Mouse (Mus musculus) frontal cortex, adult 2 months (tissue): ENCODE results near the gene Rsrc2. TPM values are rescaled to one million over a fixed set of nuclear protein-coding genes. Genes with fewer than 3 reads are reported as not detected.
"Not testable (repeated sequence)": the region's sequence is repeated elsewhere in the genome, so short reads cannot be mapped to it uniquely, and the experiment has no call there.

Source experiments
- DNase-seq, 2 experiments: peaks; one replicate each; pipeline ENCODE4 v3.0.0; 2022; ENCODE audit warnings: low spot score in 1 of 2; ENCODE audit errors: extremely low spot score in 1 of 2
- polyA plus RNA-seq: library from polyadenylated mRNA; depleted of rRNA; stranded (reverse); fragments of >200 nt; gene quantifications from 2 replicates; pipeline ENCODE4 v1.2.3, GENCODE M21; 2012; rRNA removed

The Rsrc2 gene
- polyA plus RNA-seq: 105 and 129 TPM in 2 replicates

DNA sequence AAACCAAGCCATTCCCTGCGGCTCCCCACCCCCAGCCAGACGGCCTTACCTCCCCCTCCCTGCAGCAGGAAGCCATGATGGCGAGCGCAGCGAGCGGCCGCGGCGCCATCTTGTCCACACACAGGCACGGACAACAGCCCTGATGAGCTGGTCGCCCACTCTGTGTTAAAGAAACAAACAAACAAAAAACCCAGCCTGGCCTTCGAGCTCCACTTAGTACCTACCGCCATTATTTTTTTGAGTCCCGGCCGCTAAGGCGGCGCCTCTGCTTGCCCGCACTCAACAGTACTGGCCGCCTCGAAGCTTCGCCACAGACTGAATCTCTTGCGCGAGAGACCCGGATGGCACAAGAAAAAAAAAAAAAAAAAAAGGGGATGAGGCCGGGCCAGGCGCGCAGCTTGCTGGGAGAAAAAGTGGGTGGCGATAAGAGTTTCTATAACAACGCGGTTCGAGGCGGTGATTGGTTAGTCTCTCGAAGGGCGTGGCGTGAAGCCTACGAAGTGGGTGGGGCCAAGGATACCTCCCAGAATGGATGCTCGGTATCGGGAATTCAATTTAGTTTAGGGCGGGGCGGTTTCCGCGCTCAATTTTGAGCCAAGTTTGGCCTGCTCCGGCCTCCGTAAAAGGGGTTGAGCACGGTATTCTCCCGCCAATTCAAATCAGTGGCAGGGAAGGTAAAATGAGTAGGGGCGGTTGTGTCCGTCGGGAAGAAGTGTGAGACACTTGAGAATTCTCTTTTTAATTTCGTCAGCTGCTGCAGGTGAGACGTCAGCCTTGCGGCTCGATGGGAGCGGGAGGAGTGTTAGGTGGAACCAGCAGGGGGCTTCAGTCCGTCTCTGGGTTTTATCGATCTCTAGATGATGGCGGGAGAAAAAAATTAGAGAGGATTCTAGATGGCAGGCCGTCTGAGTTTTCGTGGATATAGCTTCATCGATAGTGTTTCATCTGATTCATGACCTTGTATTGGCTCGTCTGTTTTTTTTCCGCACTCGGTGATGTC lies at the start of gene Rsrc2, which contains the start of gene Kntc1:
Gene Rsrc2 (minus strand): TSS at position 350 of the 1,000 bp plus-strand sequence.
Gene Kntc1 (plus strand): TSS at position 652 of the 1,000 bp plus-strand sequence.
- peak; percentile 99 to 100 for DNase-seq

DNA sequence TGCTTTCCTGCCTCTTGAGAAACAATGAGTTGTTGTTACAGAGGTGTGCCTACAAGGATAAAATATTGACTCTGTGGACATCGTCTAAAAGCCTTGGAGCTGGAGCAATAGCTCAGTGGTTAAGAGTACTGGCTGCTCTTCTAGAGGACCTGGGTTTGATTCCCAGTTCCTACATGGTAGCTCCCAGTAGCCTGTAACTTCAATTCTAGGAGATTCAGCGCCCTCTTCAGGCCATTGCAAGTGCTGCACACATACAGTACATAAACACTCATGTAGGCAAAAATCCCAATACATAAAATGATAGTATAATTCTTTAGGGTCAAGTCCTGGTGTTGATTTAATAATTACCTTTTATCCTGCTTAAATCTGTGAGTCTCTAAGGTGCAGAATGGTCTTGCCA lies 43.9 kb upstream of the Rsrc2 start:
- no peak for DNase-seq

DNA sequence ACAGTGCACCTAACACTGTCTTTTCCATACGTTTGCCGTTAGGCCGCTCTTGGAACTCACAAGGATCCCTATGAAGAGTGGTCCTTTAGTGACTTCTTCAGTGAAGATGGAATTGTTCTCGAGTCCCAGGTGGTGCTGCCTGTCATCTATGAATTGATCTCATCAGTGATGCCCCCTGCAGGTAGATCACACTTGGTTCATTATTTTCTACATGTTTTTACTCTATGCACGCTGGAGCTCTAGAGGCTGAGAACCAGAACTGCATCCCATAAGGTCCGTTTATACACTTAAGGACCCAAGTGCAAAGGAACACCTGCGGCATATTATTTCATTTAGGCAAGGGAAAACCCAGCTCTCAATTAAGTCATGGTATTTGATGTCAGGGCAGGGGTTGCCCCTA lies 39.8 kb upstream of the Rsrc2 start:
- DNase-seq: no peak

DNA sequence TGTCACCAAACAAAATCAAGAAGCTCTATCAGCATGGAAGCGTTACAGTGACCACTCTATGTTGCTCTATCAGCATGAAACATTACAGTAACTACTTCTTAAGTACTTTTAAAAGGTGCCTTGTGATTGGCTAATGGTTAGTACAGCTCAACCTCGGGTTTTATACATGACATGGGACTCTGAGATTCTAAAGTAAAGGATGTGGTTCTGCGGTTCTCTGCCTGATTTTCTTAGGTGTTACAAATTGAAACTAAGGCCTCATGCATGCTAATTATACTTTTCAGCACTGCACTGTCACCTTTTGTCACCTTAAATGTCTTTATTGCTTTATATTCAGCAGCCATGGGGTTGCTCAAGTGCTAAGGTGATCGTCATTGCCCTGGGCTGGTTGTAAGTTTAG lies 32.6 kb upstream of the Rsrc2 start:
- no peak for DNase-seq

DNA sequence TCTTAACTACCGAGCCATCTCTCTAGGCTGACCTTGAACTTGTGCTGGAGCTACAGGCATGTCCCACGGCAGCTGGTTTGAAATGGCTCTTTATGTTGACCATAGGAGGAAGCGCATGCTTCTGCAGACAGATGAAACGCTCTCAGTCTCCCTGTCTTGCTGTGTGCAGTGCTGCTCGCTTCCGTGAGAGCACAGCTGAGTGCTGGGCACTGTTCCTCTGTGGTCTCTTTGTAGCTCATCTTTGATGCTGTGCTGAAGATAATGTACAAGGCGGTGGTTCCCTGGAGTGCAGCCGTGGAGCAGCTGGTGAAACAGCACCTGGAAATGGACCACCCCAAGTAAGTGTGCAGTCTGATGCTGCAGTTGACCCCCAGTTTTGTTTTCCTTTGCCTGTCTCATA lies 31.5 kb upstream of the Rsrc2 start:
- DNase-seq: no peak

DNA sequence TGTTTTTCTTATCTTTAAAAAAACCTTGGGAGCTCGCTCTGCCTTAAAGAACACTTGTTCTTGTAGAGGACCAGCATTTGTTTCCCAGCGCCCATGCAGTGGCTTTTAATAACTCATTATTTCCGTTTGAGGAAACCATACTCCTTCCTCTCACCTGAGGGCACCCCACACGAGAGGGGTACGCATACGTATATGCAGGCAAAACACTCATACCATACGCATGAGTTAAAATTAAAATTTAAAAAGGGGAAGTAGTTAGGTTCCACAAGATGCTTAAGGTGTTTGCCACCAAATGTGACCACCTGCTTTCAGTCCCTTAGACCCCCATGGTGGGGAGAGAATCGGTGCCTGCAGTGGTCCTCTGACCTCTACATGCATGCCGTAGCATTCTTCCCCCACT lies 24.2 kb upstream of the Rsrc2 start:
- DNase-seq: no peak

DNA sequence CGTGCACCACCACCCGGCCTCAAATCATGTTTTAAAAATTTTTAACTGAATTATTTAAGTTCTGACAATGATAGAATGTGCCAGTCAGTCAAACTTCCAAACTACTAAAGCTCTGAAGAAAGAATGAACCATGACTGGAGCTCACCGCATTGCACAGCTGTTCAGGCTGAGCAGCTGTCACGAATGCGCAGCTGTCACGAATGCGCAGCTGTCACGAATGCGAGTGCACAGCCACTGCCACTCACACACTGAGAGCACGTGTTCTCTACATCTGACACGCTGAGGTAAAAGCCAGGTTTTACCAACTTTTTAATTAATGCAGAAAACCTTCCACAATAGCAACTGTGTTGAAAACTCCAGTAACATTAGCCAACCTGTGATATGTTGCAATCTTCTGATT lies 17.2 kb upstream of the Rsrc2 start:
- not testable (repeated sequence) for DNase-seq

DNA sequence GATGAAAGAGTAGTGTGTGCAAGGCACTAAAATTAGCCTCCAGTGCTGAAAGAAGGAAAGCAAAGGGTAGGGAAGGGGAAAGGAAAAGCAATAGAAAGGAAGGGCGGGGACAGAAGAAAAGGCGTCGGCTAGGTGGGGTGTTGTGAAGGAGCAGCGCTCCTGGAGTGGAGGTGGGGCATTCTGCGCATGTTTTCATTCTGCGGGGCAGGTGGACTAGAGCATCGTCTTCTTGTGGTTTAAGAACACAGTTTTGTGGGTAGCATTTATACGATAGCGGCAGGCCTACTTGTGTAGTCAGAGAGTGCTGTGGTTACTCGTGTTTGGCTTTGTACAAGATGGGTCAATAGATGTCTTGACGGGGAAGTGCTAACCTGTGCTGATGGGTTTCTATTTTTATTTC lies 16.3 kb upstream of the Rsrc2 start:
- DNase-seq: no peak

DNA sequence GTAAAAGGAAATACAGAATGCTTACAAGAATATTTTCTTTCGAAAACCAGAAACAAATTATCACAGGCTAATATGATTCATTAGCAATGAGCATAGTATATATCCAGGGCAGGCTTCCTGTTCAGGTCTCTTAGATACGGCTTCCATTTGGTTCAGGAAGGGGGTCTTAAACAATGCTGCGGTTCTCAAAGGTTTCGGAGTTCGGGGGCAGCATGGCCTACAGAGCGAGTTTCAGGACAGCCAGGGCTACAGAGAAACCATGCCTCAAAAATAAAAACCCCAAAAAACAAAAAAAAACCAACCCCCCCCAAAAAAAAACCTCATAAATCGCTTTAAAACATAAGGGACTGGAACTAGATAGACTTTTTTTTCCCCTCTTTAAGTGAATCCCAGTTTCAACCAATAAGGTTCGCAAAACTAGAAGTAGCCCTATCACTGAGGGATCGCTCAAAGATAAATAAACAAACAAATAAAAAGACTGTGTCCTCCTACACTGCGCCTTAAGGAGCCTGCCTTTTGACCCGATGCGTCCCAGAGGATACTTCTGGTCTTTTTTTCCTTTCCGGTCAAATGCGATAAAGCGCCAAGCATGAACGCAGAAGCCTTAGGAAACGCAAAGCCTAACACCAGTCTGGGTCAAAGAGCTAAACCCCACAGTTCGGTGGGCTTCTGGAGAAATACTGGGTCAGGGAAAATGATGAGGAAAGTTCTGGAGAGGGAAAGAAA lies 712 bp downstream of the Rsrc2 start:
- no peak for DNase-seq

DNA sequence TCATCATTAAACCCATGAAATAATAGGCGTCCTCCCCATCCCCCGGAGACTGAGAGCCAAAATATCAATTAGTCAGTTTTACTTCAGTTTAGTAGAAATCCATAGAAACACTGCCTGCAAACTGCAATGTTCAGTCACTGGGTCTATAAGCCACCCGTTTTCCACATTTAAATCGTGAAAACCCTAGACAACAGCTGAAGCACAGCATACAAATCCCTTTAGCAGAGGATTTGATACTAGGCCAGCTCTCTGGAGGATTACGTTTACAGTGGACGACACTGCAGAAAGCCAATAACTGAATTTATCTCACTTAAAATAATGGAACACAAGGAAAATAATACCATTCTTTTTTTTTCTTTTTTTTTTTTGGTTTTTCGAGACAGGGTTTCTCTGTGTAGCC lies 1.6 kb downstream of the Rsrc2 start:
- no peak for DNase-seq

DNA sequence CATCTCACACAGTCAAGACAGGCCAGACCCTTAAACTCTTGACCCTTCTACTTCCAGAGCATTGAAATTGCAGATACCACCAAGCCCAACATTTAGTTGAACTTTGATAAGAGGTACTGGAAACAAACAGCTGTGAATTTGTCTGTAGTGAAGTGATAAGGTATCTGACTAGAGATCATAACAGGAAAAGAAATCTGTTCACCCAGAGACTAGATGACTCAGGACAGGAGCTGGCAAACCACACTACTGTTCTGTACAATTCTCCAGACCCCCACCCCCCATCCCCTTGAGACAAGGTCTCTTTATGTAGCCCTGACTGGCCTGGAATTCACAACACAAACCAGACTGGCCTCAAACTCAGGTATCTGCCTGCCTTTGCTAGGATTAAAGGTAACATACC lies 3.0 kb downstream of the Rsrc2 start:
- DNase-seq: no peak

DNA sequence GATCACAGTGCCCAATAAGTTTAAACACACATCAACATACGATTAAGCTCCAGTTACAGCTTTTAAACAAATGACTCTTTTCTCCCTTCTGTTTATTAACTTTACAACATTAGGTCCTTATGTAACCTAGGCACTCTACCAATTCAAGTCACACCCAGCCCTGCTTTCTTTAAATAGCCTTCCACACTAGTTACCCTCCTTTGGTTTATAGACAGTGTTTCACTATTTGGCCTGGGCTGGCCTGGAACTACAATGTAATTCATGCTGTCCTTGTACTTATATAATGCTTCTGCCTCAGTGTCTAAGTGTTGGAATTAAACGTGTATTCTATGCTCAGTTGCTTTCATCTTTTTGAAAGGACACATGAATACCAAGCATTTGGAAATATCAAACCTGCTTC lies 4.9 kb downstream of the Rsrc2 start:
- no peak for DNase-seq

DNA sequence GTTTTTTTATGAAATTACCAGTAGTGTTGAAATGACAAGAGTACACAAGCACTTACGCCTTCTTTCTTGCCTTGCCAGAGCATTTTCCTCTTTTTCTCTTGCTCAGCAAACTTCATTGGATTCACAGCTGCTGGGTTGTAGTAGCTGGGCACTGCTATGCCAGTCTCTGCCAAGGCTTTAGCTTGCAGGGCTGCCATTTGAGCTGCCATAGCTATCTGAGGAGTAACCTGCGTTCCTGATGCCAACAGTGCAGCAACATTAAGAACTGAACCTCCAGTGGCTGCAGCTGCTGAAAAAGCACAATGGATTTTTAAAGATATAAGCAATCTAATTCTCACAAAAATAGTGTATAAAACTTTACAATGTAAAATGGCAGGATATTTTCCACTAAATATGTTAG lies 18.2 kb downstream of the Rsrc2 start:
- no peak for DNase-seq

DNA sequence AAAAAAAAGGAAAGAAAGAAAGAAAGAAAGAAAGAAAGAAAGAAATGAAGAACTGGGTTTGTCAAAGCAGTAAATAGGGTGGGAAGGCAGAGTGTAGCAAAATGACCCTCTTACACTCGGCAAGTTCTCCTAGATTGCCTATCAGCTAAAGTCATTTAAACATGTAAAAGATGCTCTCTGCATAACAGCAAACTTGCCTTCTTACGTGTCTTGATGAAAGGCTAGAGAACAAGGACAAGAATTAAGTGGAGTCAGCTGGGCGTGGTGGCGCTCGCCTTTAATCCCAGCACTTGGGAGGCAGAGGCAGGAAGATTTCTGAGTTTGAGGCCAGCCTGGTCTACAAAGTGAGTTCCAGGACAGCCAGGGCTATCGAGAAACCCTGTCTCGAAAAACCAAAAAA lies 25.4 kb downstream of the Rsrc2 start:
- DNase-seq: not testable (repeated sequence)

DNA sequence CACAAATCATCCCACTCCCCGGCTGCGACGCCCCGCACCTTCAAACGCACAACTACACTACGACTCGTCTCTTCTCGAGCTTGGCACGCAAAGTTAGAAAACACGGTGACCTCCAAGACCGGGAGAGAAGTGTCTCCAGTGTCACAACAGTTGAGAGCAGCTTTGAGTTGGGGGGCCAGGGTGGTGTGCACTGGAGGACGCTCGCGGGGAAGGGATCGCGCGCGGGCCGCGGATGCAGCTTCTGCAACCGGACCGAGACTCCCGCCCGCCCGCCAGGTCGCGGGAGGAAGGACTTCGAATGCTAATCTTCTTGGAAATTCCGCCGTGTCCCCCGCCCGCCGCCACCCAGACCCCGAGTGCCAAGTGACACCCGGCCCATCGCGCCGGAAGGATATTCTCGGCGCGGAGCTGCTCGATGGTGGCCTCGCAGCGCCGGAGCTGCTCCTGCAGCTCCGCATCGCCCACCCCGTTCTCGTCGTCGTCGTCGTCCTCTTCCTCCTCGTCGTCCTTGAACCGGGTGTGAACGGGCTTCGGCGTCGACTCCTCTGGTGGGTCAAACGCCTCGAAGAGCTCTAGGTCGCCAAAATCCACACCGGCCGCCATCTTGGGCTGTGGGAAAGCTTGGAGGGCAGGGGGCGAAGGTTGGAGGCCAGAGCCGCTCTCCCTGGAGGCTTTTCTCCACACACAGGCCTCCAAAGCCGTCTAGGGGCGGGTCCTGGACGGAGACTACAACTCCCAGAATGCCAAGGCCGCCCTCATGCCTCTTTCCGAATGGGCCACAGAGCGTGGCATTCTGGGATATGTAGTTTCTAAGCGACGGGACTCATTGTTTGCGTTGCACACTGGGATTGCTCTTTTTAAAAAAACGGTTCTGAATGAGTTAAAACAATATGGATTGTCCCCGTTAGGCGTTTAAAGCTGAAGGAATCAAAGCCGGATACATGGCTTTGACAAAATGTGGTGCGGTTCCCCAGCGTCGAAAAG lies 28.6 kb downstream of the Rsrc2 start, which contains the start of gene Zcchc8:
Gene Zcchc8 (minus strand): TSS at position 773 of the 984 bp plus-strand sequence.
- peak; percentile 97 to 98 for DNase-seq

DNA sequence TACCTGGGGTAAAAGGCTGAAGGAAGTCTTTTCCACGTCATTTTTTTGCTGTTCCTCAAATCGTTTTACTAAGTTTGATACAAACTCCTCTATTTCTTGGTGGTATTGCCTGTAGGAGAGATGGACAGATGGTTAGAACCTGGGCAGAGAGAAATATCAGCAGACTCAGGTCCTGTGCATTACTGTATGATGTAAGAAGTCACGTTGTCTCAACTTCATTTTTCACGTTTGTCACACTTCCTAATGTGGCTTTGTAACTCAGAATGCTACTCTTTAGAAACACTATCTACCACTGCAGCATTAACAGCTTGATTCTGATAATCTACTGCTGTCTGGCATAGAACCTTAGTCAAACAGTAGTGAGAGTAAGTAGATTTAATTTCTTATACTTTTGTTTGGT lies 34.6 kb downstream of the Rsrc2 start:
- no peak for DNase-seq

DNA sequence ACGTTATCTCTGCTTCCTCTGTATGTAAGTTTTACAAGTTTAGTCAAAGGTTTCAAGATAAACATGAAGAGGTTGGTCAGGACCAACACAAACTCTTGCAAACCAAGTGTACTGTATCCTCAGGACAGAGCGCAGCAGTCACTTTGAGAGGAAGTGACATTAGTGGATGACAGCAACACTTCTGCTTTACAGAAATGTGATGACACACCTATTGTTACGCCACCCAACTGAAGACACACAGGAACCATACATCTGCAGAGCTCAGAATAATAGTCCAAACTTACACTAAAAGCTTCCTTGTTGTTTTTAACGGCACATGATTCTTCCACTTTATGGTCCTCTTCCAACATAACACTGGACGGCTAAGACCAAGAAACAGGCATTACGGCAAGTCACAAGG lies 35.4 kb downstream of the Rsrc2 start:
- DNase-seq: no peak

DNA sequence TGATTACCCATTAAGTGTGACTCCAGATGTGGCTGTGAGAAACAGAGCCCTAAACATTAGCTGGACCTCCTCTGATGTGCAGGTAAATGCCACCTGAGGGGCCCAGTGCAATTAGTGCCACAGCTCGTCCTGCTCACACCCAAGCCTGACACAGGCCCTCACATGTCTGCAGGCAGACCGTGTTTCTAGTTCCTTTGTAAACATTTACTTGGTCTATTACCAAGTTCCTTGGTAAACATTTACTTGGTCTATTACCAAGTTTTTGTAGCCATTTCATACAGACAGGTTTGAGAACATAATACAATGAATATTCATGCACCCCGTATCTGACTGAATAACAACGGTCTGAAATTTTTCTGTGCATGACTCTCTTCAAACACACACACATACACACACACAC lies 39.6 kb downstream of the Rsrc2 start:
- no peak for DNase-seq

DNA sequence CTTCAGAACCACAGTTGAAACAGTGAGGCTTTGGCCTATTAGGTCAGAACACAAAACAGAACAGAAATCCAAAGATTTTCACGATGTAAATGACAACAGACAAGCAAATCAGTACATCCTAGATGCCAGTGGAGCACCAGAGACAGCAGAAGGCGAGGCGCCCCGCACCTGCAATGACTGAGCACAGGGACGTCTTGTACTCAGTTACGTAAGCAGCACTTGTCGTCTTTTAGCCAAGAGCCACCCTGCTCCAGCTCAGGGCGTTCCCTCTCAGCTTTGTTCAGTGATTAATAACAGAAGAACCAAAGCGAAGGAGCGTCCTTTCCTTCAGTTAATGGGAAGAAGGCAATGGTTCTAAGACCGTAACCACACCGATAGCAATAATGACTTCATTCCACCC lies 40.6 kb downstream of the Rsrc2 start:
- no peak for DNase-seq

DNA sequence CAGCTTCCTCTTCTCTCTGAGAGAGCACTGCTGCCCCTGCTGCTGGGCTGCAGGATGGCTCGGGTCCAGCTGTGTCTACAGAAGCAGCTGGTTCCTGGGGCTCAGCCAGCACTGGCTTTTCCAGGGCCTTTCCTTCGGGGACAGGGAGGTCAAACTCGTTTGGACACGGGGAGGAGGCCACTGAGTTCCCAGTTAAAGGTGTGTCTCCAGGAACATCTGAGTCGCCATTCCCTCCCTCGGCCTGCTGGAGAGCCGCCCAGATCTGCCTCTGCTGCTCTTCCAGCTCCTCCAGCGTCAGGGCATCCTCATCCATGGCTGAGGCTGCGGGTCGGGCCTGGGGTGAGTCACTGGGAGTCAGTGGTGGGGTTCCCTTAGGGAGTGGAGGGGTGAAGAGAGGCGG lies 48.6 kb downstream of the Rsrc2 start:
- no peak for DNase-seq
